Mouse (Mus musculus): Measurements from ENCODE around the gene Ptgdr2.

Ptgdr2 gene

DNA sequence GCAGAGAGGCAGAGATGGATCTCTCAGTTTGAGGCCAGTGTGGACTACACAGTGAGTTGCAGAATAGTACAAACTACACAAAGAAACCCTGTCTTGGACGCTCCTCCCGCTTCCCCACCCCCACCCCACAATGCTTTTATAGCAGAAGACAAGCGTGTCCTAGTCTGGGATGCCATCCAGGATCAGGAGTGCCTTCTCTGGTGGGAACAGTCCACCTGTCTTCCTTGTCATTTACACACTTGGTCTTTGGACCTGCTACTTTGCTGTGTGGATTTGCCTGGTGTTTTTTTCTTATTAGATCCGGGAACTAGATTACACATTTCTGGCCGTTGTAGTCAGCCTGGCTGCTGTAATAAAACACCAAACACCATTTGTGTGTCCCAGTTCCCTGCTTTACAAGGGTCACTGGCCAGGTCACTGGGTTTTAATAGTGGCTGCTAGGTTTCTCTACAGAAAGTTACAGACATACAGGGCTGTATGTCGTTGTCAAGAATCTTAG, 10.8 kb upstream of the Ptgdr2 start:
- in situ Hi-C loops (cut with MboI, MseI), result no loop called here

DNA sequence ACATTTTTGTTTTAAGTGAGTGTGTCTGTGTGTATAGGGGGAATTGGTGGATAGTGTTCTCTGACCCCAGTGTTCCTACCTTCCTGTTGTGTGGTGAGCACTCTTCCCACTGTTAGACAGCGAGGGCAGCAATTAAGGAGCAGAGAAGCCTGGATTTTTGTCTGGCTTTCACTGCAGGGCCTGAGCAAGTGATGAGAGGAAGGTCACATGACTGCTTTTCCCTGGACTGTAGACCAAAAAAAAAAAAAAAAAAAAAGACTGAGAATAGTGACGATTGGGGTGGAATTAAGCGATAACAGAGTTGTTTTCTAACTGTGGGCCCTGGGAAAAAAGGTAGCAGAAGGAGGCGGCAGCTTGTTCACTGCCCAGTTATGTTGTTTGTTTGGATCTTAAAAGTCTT, 10.3 kb upstream of the Ptgdr2 start:
- in situ Hi-C loops (cut with MboI, MseI), result no loop called here

DNA sequence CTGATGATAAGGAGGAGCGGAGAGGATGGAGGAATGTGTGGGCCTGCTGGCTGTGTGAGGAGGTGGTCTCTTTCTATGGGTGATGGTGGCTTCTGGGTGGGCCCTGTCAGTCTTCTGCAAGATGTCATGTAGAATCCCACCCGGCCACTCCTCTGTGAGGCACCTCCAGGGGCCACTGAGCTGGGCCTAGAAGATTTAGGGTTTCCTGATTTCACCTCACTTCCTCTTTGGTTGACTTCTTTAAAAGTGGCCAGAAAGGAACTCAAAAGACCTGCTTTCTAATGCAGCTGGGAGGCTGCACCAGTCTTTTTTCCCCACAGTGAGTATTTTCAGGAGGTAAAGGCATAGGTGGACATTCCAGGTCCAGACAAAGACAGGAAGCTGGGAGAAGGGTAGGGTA, 6.3 kb upstream of the Ptgdr2 start:
- in situ Hi-C loops (cut with MboI, MseI), result no loop called here

DNA sequence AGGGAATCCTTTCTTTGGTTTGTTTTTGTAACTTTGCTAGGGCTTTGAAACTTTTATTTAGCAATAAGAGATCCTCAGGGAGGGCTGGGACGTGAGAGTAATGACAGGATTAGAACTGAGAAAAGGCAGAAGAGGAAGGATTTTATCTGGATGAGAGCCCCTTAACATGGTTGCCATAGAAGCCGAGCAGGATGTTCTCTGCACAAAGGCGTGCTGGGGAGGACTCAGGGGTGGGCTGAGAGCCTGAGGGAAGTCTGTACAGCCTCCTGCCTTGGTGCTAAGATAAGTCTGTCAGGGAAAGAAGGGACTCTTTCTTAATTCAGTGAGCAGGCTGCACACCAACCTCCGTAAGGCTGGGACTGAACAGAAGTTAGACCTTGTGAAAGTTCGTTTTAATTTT, 1.9 kb upstream of the Ptgdr2 start:
- in situ Hi-C loops (cut with MboI, MseI), result no loop called here

DNA sequence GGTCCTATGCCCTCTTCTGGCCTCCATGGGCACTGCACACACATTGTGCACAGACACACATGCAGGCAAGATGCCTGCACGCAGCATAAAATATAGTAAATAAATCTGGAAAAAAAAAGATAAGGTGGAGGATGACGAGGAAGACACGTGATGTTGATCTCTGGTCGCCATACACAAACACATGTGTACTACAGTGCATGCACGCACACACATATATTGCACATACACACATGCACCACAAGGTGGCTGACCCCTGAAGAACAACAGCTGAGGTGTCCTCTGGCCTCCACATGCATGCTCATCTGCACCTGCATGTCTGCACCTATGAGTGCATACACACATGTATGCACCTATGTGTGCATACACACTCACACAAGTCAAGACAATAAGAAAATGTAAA, 883 bp upstream of the Ptgdr2 start:
- in situ Hi-C loops (cut with MboI, MseI), result no loop called here

DNA sequence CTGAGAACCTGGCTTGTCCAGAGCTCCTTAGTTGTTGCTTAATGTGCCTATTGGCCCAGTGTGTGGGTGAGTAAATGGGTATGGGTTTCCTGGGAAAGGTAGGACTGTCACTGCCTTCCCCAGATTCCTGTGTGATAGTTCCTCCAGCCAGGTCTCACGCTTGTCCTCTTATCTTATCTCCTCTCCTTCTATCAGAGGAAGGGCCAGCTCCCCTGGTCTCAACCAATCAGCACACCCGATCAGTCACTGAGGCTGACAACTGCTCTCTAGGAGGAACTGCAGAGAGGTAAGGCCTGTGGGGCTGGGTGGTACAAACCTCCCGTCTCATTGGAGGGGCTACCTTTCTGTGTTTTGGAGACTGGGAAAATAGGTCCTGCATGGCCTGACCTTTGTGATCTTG, 1.8 kb downstream of the Ptgdr2 start:
- in situ Hi-C loops (cut with MboI, MseI), result no loop called here

DNA sequence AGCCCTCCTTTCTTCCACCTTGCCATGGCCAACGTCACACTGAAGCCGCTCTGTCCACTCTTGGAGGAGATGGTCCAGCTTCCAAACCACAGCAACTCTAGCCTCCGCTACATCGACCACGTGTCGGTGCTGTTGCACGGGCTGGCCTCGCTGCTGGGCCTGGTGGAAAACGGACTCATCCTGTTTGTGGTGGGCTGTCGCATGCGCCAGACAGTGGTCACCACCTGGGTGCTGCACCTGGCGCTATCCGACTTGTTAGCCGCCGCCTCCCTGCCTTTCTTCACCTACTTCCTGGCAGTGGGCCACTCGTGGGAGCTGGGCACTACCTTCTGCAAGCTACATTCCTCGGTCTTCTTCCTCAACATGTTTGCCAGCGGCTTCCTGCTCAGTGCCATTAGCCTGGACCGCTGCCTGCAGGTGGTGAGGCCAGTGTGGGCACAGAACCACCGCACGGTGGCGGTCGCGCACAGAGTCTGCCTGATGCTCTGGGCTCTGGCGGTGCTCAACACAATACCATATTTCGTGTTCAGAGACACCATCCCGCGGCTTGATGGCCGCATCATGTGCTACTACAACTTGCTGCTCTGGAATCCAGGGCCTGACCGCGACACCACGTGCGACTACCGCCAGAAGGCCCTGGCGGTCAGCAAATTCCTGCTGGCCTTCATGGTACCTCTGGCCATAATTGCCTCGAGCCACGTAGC, 3.3 kb downstream of the Ptgdr2 start:
- in situ Hi-C loops (cut with MboI, MseI), result no loop called here

DNA sequence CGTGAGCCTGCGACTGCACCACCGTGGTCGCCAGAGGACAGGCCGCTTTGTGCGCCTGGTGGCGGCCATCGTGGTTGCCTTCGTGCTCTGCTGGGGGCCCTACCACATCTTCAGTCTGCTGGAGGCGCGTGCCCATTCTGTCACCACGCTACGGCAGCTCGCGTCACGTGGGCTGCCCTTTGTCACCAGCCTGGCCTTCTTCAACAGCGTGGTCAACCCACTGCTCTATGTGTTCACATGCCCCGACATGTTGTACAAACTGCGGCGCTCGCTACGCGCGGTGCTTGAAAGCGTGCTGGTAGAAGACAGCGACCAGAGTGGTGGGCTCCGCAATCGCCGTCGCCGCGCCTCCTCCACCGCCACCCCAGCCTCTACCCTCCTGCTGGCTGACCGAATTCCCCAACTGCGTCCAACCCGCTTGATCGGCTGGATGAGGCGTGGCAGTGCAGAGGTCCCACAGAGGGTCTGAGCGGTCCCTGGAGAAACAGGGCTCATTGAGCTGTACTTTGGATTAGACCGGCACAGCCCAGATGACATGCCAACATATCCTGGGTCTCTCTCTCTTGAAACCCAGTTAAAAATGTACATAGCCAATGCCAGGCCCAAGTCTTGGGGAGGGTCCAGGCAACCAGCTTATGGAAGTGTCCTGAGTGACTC, 4.0 kb downstream of the Ptgdr2 start:
- in situ Hi-C loops (cut with MboI, MseI), result no loop called here

DNA sequence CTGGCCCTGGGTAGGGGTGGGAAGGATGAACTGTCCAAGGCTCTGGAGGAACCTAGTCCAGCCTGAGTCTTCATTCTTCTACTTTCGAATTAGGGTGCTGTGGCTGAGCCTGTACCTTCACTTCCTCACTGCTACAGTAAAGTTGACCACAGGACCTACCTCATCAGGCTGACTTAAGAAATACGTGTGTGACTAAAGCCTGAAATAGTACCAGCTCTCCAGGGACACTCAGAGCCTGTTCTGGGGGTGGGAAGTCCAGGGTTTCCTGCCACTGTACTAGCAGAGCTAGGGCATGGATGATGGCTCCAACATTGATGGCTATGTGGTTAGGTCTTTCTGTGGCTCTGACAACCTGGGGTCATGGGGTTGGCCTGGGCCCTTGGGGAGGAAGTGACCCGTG, 7.0 kb downstream of the Ptgdr2 start:
- in situ Hi-C loops (cut with MboI, MseI), result no loop called here

DNA sequence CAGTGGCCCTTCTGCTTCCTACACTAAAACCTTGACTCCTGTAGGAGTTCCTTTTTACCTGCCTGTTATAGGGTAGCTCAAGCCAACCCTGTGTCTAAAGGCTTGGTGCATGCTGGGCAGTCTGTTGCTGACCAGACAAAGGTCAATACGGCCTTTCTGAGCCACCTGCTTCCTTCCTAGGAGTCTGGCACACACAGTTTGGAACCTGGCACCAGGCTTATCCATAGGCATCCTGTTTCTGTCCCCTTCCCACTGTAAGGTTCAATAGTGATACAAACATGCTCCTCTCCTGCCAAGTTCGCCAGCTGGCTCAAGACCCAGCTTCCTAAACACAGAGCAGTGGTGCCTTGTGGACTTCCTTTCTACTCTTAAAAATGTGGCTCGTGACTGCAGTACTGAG, 9.5 kb downstream of the Ptgdr2 start:
- in situ Hi-C loops (cut with MboI, MseI), result no loop called here

DNA sequence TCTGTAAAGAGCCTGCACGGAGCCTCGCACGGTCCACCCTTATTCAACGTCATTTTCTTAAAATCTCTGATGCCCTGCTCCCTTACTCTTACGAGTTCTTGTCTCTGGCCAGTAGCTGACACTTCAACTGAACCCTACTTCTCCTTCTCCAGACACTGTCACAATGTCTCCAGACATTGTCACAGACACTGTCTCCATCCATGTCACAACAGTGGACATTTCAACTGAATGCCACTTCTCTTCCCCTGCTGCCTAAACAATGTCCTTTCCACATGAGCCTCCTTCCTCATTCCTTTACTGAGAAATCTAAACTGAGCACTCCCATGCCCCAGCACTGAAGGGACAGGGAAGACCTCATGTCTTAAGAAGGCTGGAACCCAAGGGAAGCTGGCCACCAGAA, 10.3 kb downstream of the Ptgdr2 start:
- in situ Hi-C loops (cut with MboI, MseI), result no loop called here

DNA sequence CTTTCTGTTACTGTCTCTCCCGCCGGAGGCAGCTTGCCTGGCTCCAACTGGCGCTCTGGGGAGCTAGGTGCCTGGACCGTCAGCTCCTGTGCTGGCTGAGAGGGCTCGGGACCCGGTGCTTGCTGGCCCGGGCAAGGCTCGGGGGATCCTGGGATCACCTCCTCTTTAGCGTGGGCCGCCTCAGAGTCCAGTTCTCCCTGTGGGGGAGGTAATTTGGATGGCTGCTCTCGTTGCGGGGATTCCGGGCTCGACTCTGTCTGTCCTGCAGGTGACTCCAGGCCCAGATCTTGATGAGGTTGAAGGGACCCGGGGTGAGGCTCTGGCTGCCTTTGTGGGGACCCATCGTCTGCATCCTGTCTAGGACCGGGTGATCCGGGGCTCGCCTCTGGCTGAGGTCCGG, 11.5 kb downstream of the Ptgdr2 start:
- in situ Hi-C loops (cut with MboI, MseI), result no loop called here

DNA sequence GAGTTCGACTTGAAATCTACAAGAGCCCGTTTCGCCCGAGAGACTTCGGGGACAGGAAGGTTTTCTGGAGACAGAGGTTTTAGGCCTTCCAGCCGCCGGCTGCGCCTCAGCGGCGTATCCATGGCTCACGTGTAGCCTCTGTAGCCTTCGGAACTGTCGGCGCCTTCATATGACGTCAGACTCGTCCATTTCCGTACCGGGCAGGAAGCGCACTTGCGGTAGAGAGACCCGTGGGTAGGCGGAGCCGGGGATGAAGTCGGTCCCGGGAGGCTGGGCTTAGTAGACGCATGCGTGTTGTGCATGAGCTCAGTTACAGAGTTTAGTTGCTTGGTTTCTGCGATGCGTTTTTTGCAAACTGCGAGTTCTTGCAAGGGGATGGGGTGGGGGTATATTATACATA, 12.2 kb downstream of the Ptgdr2 start, which contains the start of gene Ccdc86:
Gene Ccdc86 (minus strand): TSS at position 155 of the 400 bp plus-strand sequence.
- in situ Hi-C loops (cut with MboI, MseI), result no loop called here

DNA sequence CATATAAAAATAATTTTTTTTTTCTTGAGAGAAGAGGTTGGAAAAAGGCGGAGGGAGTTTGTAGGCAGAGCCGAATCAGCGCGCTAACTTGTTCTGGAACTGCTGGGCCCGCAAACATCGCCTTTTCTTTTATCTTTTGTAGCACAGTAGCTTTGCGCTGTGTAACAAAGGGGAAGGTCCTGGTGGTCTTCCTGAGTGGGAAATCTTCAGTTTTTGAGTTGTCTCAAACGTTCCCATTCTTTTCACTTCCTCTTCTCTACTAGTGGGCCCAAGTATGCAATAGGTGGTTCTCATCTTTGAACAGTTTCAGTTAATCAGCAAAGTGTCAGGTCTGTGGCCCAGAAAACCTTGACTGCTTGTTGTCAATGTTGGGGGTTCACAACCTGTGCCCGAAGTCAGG, 12.6 kb downstream of the Ptgdr2 start:
- in situ Hi-C loops (cut with MboI, MseI), result no loop called here

DNA sequence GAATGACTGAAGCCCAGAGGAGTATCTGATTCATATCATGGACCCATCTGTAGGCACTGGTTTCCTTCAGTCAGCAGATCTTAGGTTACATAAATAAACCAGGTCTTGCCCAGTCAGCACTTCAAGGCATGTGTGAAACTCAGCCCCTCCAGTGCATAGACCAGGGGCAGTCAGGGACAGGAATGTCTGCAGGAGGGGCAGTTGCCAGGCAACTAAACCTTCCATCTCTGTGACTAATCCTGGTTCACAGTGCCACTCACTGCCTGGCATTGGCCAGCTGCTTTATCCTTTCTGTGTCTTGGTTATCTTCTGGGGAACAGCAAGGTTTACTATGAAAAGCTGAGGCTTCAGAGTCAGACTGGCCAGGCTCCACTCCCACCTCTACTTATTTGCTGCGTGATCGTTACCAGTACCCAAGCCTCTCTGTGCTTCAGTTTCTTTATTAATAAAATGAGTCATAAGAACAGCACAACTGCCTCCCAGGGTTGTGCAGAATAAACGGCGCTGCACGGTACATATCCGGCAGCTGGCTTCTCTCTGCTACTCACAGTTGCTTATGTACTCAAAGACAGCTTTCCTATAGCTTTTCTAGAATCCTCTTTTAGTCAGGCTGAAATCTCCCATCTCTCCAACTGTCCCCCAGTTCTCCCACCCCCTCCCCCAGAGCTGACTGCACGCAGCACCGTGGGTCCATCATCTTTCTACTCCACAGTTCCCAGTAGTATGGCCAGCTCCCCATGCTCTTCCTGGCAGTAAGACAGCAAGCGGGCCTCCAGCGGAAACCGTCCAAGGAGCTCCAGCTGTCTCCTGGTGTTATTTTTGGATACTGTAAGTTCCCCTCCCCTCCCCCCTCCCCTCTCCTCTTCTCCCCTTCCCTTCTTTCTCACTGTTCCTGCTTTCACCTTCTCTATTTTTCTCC, 15.3 kb downstream of the Ptgdr2 start:
- in situ Hi-C loops (cut with MboI, MseI), result no loop called here

DNA sequence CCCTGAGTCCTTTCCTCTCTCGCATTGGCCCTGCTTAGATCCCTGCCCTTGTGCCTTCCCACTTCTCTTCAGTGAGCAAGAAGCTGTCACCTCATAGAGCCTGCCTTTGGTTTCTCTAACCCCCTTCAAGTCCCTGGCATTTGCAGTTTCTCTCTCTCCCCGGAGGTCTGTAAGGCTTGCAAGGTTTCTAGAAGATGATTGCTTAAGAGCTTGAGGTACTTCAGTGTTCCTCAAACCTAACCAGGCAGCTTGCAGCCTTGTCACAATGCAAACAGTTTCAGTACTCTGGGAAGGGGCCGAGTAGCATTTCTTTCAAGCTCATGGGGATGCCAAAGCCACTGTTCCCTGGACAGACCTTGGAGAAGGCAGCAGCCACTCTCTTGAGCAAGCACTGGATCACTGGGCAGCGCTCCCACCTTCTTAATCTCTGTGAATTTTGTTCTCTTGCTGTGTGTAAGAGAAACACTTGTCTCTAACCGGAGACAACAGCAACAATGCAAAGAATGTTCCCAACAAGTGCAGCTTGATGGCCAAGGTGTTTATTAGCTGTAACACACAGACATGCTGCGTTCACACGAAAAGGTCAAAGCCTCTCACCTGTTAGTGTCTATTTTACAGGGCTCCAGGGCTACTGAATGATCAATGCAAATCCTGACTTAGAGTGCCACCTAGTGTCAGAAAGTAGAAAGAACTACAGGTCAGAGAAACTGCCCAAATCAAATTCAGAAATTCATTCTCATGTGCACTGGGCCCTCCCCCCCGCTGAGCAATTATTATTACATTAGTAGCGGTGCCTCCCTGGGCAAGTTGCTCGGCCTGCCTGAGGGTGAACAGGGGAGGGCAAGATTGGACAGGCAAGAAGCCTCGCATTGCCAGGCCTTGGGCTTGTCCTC, 22.4 kb downstream of the Ptgdr2 start:
- in situ Hi-C loops (cut with MboI, MseI), result no loop called here

DNA sequence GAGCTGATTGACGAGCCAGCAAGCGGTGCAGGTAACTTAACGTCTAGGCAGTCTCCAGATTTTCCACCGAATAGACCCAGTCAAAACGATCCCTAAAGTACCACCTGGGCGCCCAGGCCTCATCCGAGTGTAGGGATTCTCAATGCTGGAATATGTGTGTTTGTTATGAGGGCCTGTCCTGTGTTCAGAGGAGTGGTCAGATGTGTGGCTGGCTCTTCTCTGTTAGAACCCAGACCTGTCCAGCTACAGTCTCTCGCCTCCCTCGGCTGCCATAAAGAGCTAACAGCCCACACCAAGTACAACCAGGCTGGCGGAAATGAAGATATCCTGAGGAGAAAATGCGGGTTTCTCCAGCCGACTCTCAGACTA, 23.0 kb downstream of the Ptgdr2 start:
- in situ Hi-C loops (cut with MboI, MseI), result loop anchor here (5.0 kb wide), 3 partner anchors 48 to 288 kb away; no protein-coding TSS in a partner anchor

DNA sequence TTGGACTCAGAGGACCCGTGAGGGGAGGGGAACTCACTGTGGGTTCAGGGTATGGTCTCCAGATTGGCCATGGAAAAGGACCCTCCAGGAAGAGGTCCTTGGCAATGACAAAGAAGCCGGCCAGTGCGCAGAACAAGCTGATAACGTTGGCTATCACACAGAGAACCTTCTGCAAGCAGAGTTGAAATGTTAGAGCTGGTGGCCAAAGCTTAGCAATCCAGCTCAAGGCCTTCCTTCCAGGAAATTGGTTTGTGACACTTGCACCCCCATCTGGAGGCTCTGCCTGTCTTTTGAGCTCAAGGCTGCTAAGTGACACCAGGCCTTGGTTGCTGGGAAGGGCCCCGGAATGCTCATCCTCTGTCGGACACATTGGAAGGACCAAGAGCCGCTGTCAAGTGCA, 28.8 kb downstream of the Ptgdr2 start:
- in situ Hi-C loops (cut with MboI, MseI), result no loop called here

DNA sequence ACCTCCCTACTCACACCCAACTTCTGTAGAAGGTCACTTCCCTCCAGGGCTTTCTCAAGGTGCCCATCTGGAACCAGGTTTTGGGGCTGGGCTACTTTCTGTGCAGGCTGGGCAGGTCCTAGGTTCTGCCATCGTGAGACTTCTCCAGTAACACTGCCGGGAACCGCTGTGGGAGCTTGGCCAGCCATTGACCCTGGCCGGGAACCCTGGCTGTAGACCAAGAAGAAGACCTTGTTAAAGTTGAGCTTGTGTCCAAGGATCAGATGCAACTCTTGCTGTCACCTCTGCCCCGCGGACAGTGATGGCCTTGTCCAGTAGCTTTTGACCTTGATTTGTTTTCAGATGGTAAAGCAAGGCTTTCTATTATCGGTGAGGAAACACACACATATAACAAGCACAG, 31.6 kb downstream of the Ptgdr2 start:
- in situ Hi-C loops (cut with MboI, MseI), result no loop called here

DNA sequence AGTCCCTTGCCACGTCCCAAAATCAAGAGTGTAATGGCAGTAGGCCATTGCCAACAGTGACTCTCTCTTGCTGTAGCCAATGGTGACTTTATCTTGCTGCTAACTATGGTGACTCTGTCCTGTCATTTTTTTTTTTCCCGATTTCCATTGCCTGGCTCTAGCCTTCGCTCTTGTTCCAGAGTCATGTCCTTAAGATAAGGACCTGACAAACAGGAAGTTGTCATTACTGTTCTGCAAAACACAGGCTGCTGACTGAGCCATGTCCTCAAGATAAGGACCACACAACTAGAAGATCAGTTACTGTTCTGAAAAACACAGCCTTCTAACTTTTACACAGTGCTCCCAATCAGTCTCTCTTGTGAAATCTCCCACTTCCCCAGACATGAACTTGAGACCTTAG, 33.5 kb downstream of the Ptgdr2 start:
- in situ Hi-C loops (cut with MboI, MseI), result no loop called here

DNA sequence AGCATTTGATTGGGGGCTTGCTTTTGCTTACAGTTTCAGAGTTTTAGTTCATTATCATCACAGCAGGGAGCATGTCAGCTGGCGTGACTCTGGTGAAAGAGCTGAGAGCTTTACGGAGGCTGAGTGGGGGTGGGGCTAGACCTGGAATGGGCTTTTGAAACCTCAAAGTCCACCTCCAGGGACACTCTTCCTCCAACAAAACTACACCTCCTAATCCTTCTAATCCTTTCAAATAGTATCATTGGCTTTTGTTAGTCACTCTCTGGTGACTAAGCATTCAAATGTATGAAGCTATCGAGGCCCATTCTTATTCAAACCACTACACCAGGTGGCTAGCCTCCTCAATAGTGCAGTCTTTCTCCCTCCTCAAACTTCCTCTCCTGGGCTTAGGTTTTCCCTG, 35.7 kb downstream of the Ptgdr2 start:
- in situ Hi-C loops (cut with MboI, MseI), result no loop called here

All from T-helper 17 cell (primary cell).